Mouse (Mus musculus): ENCODE results near the gene Zdhhc3.

The Zdhhc3 gene

GRCm38 (mm10) chr9:123113931-123114330 is 926 bp upstream of the Zdhhc3 start:
- no peak for DNase-seq

GRCm38 (mm10) chr9:123111751-123112221 is 1.2 kb downstream of the Zdhhc3 start:
- DNase-seq = no peak

- DNase-seq = no peak
Measured at GRCm38 (mm10) chr9:123109188-123109587, 3.8 kb downstream of the Zdhhc3 start.

GRCm38 (mm10) chr9:123107186-123107585 is 5.8 kb downstream of the Zdhhc3 start:
- no peak for DNase-seq

- DNase-seq = no peak
Measured at GRCm38 (mm10) chr9:123104362-123104761, 8.6 kb downstream of the Zdhhc3 start.

- DNase-seq = no peak
Measured at GRCm38 (mm10) chr9:123103425-123103824, 9.6 kb downstream of the Zdhhc3 start.

- no peak for DNase-seq
Measured at GRCm38 (mm10) chr9:123099631-123100455, 13.2 kb downstream of the Zdhhc3 start.

GRCm38 (mm10) chr9:123090844-123091243 is 22.2 kb downstream of the Zdhhc3 start:
- DNase-seq = no peak

GRCm38 (mm10) chr9:123087558-123087957 is 25.4 kb downstream of the Zdhhc3 start:
- no peak for DNase-seq

- no peak for DNase-seq
Measured at GRCm38 (mm10) chr9:123085373-123085772, 27.6 kb downstream of the Zdhhc3 start.

GRCm38 (mm10) chr9:123080796-123081195 is 32.2 kb downstream of the Zdhhc3 start:
- no peak for DNase-seq

GRCm38 (mm10) chr9:123080355-123080754 is 32.6 kb downstream of the Zdhhc3 start:
- DNase-seq = peak; percentile 20

- DNase-seq = no peak
Measured at GRCm38 (mm10) chr9:123079149-123079548, 33.9 kb downstream of the Zdhhc3 start.

- no peak for DNase-seq
Measured at GRCm38 (mm10) chr9:123060172-123060571, 52.8 kb downstream of the Zdhhc3 start.

GRCm38 (mm10) chr9:123058724-123059292 is 54.2 kb downstream of the Zdhhc3 start:
- no peak for DNase-seq

- no peak for DNase-seq
Measured at GRCm38 (mm10) chr9:123047665-123048064, 65.3 kb downstream of the Zdhhc3 start.

- no peak for DNase-seq
Measured at GRCm38 (mm10) chr9:123034426-123034825, 78.6 kb downstream of the Zdhhc3 start, which contains the start of gene Tgm4. Tgm4 (plus strand) TSS chr9:123034726.

- no peak for DNase-seq
Measured at GRCm38 (mm10) chr9:123031496-123032246, 81.3 kb downstream of the Zdhhc3 start.

- DNase-seq = no peak
Measured at GRCm38 (mm10) chr9:123024201-123024600, 88.8 kb downstream of the Zdhhc3 start.

- peak; percentile 35 for DNase-seq
Measured at GRCm38 (mm10) chr9:123021636-123022379, 91.2 kb downstream of the Zdhhc3 start.

GRCm38 (mm10) chr9:123020995-123021631 is 91.9 kb downstream of the Zdhhc3 start, which contains the start of gene Tmem42:
Tmem42 (plus strand) TSS chr9:123021326.
- peak; percentile 90 for DNase-seq

All from layer of hippocampus, adult 9-11 months (tissue).